Mouse (Mus musculus) ES-E14 (cell line): ENCODE data around the gene Rhoq.

Experiments
- MAFK ChIP-seq: IDR thresholded peaks from 2 replicates; pipeline ENCODE4 v1.6.1; 2014; ENCODE audit warnings: mild to moderate bottlenecking, low read depth, low read length, inconsistent platforms; ENCODE audit not compliant: insufficient read depth
- ZNF384 ChIP-seq: IDR thresholded peaks from 2 replicates; pipeline ENCODE4 v1.6.1; 2012; ENCODE audit warnings: low read depth, low read length, inconsistent platforms

GRCm38 (mm10) chr17:86962894-86963585 is at the start of gene Rhoq:
- TF ChIP-seq MAFK (no peak), ZNF384 (no peak)
